Mouse (Mus musculus): ENCODE measurements around the gene Zbtb26. TPM values are rescaled to one million over a fixed set of nuclear protein-coding genes. Genes with fewer than 3 reads are reported as not detected.

Zbtb26 gene
- 5.1 and 6.5 TPM in 2 replicates for total RNA-seq (2014; rRNA removed)
- polyA plus RNA-seq (2012; rRNA removed), result 0.70 and 1.1 TPM in 2 replicates

DNA sequence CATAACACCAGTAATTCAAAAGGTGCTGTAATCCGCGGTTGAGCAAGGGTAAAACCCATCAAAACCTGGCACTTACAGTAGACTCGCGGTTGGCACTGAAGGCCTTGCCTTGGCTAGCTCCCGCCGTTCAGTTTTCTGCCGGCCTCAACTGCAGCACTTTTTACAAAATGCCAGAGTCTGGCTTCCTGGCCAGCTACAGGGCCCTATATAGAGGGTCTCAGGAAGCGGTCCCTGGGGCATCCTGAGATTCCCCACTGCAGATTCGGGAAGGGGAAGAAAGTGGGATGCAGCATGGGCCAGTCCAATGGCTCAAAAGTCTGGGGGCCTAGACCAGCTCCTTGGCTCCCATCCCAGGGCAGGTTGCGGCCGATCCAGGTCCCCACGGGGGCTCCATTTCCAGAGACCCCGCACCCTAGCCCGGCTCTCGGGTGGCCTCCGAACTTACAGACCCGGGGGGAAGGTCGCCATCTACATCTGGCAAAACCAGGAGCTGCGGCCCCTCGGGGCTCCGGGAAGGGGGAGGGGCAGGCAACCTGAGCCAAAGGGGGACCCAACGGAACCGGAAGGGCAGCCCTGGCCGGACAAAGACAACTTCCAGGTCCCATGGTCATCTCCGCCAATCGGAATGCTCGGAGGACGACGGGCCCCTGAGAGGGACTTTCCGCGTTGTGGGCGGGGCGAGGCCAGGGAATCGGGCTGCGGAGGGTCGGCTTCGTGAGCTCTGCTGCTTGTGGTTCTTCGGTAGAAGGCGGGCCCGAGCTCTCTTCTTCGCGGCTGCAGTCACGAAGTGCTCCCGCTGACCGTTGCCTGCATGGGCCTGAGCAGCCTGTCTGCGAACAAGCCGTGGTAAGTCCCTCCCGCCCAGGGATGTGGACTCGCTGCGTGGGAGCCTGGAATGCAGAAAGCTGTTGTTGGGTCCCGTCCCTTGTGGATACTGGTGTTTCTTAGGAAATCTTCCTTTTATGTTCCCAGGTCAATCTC is at the start of gene Zbtb26, which contains the start of the genes Zbtb6 and Rabgap1:
Gene Zbtb26 (minus strand): TSS at position 525 of the 981 bp plus-strand sequence.
Gene Zbtb6 (minus strand): TSS at position 561 of the 981 bp plus-strand sequence.
Gene Rabgap1 (plus strand): TSS at position 669 of the 981 bp plus-strand sequence.
- WGBS, result under 1% methylated on average over 51 of the region's 51 CpGs
- Histone ChIP-seq H3K4me3 (ENCODE audit: insufficient read depth, low read depth, low read length) (peak within 1 kb of the TSS; percentile 99), H3K36me3 (ENCODE audit: control insufficient read depth, insufficient read depth, low read length) (no peaks in the 10 kb centered on the region), H3K27me3 (ENCODE audit: control insufficient read depth, insufficient read depth, low read length) (no peaks in the 10 kb centered on the region), H3K27ac (replicated peaks; ENCODE audit: insufficient read depth, low read depth, low read length) (peak within 1 kb of the TSS; percentile 76), H3K4me1 (ENCODE audit: control insufficient read depth, insufficient read depth, low read length) (peaks cover 5% of the 10 kb centered on the region; the same call in 1 of the 2 replicates), H3K9ac (ENCODE audit: low read depth, low read length) (peak within 1 kb of the TSS; percentile 96), H3K79me2 (ENCODE audit: control insufficient read depth, insufficient read depth, low read length) (peaks cover 5% of the 10 kb centered on the region; the same call in 1 of the 2 replicates)
- TF ChIP-seq POLR2A (IDR thresholded peaks at IDR 0.05; ENCODE audit: extremely low read depth, insufficient read depth, low read length) (peak; percentile 56; the same call in 1 of the 2 replicates), CTCF (IDR thresholded peaks at IDR 0.05; ENCODE audit: low read depth, low read length) (no peak)
- DNase-seq (ENCODE audit: extremely low read depth, low read depth, low spot score), result peak; percentile 84

GRCm38 (mm10) chr2:37488956-37489355 is 46.0 kb upstream of the Zbtb26 start:
- no peak overlapping the region for H3K9ac ChIP-seq (ENCODE audit: low read depth, low read length)
- H3K4me1 ChIP-seq (ENCODE audit: control insufficient read depth, insufficient read depth, low read length), result no peaks in the 10 kb centered on the region; the same call in 1 of the 2 replicates
- WGBS, result 92% methylated on average over 2 of the region's 2 CpGs
- no peak overlapping the region for H3K27ac ChIP-seq (replicated peaks; ENCODE audit: insufficient read depth, low read depth, low read length)
- H3K36me3 ChIP-seq (ENCODE audit: control insufficient read depth, insufficient read depth, low read length), result peaks cover 41% of the 10 kb centered on the region
- no peaks in the 10 kb centered on the region; the same call in 1 of the 2 replicates for H3K79me2 ChIP-seq (ENCODE audit: control insufficient read depth, insufficient read depth, low read length)
- no peaks in the 10 kb centered on the region for H3K27me3 ChIP-seq (ENCODE audit: control insufficient read depth, insufficient read depth, low read length)
- no peak for TF ChIP-seq CTCF (IDR thresholded peaks at IDR 0.05; ENCODE audit: low read depth, low read length)
- TF ChIP-seq POLR2A (IDR thresholded peaks at IDR 0.05; ENCODE audit: extremely low read depth, insufficient read depth, low read length), result no peak
- no peak overlapping the region for H3K4me3 ChIP-seq (ENCODE audit: insufficient read depth, low read depth, low read length)
- no peak for DNase-seq (ENCODE audit: extremely low read depth, low read depth, low spot score)

DNA sequence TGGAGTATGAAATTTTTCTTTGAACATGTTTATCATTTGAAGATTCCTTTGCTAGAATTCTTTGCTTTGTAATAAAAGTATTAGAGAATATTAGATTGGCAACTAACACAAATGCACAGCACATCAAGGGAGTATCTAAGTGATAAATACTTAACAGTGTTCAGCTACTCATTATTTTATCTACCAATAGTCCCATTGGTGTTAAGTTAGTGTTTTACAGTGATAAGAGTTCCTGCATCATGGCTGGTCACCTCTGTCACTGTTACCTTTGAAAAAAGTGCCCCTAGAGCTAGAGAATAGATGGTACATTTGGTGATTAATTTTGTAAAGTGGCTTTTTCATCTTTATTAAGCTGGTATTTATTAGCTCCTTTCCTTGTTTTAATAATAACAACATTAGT is 43.5 kb upstream of the Zbtb26 start:
- Histone ChIP-seq H3K4me1 (ENCODE audit: control insufficient read depth, insufficient read depth, low read length) (no peaks in the 10 kb centered on the region; the same call in 1 of the 2 replicates), H3K9ac (ENCODE audit: low read depth, low read length) (no peak overlapping the region), H3K79me2 (ENCODE audit: control insufficient read depth, insufficient read depth, low read length) (no peaks in the 10 kb centered on the region; the same call in 1 of the 2 replicates), H3K27ac (replicated peaks; ENCODE audit: insufficient read depth, low read depth, low read length) (no peak overlapping the region), H3K4me3 (ENCODE audit: insufficient read depth, low read depth, low read length) (no peak overlapping the region), H3K27me3 (ENCODE audit: control insufficient read depth, insufficient read depth, low read length) (no peaks in the 10 kb centered on the region), H3K36me3 (ENCODE audit: control insufficient read depth, insufficient read depth, low read length) (peaks cover 38% of the 10 kb centered on the region)
- TF ChIP-seq CTCF (IDR thresholded peaks at IDR 0.05; ENCODE audit: low read depth, low read length) (no peak), POLR2A (IDR thresholded peaks at IDR 0.05; ENCODE audit: extremely low read depth, insufficient read depth, low read length) (no peak)
- no peak for DNase-seq (ENCODE audit: extremely low read depth, low read depth, low spot score)

GRCm38 (mm10) chr2:37485370-37485769 is 42.4 kb upstream of the Zbtb26 start:
- H3K27me3 ChIP-seq (ENCODE audit: control insufficient read depth, insufficient read depth, low read length), result no peaks in the 10 kb centered on the region
- no peak overlapping the region for H3K27ac ChIP-seq (replicated peaks; ENCODE audit: insufficient read depth, low read depth, low read length)
- H3K4me3 ChIP-seq (ENCODE audit: insufficient read depth, low read depth, low read length), result no peak overlapping the region
- DNase-seq (ENCODE audit: extremely low read depth, low read depth, low spot score), result peak; percentile 42
- no peak for TF ChIP-seq CTCF (IDR thresholded peaks at IDR 0.05; ENCODE audit: low read depth, low read length)
- no peak overlapping the region for H3K9ac ChIP-seq (ENCODE audit: low read depth, low read length)
- H3K79me2 ChIP-seq (ENCODE audit: control insufficient read depth, insufficient read depth, low read length), result no peaks in the 10 kb centered on the region; the same call in 1 of the 2 replicates
- WGBS, result 41% methylated on average over 1 of the region's 1 CpGs
- H3K36me3 ChIP-seq (ENCODE audit: control insufficient read depth, insufficient read depth, low read length), result peaks cover 32% of the 10 kb centered on the region
- H3K4me1 ChIP-seq (ENCODE audit: control insufficient read depth, insufficient read depth, low read length), result no peaks in the 10 kb centered on the region; the same call in 1 of the 2 replicates

GRCm38 (mm10) chr2:37484165-37484564 is 41.2 kb upstream of the Zbtb26 start:
- Histone ChIP-seq H3K79me2 (ENCODE audit: control insufficient read depth, insufficient read depth, low read length) (no peaks in the 10 kb centered on the region; the same call in 1 of the 2 replicates), H3K36me3 (ENCODE audit: control insufficient read depth, insufficient read depth, low read length) (peaks cover 29% of the 10 kb centered on the region), H3K4me1 (ENCODE audit: control insufficient read depth, insufficient read depth, low read length) (no peaks in the 10 kb centered on the region; the same call in 1 of the 2 replicates), H3K27me3 (ENCODE audit: control insufficient read depth, insufficient read depth, low read length) (no peaks in the 10 kb centered on the region), H3K9ac (ENCODE audit: low read depth, low read length) (no peak overlapping the region), H3K4me3 (ENCODE audit: insufficient read depth, low read depth, low read length) (no peak overlapping the region), H3K27ac (replicated peaks; ENCODE audit: insufficient read depth, low read depth, low read length) (no peak overlapping the region)
- peak; percentile 9 for DNase-seq (ENCODE audit: extremely low read depth, low read depth, low spot score)
- WGBS, result 55% methylated on average over 2 of the region's 2 CpGs
- TF ChIP-seq POLR2A (IDR thresholded peaks at IDR 0.05; ENCODE audit: extremely low read depth, insufficient read depth, low read length) (no peak), CTCF (IDR thresholded peaks at IDR 0.05; ENCODE audit: low read depth, low read length) (no peak)

All from liver, adult 2 months (tissue).